Mouse (Mus musculus) left cerebral cortex, postnatal 14 days (tissue): ENCODE measurements at regions not wholly inside any gene's neighbourhood (a gene's known extent, or its start where the extent isn't known, plus 50 kb on each side); places are given as distances from the start of the nearest gene placed in this dataset.

Experiments used
- DNase-seq, 2 experiments: peaks; one replicate each; pipeline ENCODE4 v3.0.0; 2021 to 2022; ENCODE audit warnings: low spot score in 2 of 2, mixed read lengths in 1 of 2
- intact Hi-C: fragments of 180-260 bp; cut with DNase I; formaldehyde crosslinking; loops from one replicate; pipeline ENCODE4 v1.15.1; 2025

DNA sequence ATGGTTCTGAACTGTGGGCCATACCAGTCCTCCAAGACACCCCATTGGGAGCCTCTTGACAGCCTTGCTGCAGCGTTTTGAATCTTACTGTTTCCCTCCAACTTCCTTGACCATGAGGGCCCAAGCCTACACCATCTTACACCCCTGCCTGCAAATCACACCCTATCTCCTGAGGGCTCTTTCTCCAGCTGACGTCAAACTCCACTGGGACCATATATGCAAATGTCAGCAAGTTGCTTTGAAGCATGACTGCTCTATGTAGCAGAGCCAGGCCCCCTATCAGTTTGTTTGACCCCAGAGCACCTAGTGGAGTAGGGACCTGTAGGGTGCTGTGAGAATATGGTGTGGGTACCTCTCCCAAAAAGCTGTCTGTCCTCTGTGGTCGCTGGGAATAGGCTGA, 172.8 kb downstream of the Ttc8 start:
- intact Hi-C loops = loop anchor here (10.0 kb wide), 4 partner anchors 302 to 772 kb away; no protein-coding TSS in a partner anchor
- DNase-seq = no peak

DNA sequence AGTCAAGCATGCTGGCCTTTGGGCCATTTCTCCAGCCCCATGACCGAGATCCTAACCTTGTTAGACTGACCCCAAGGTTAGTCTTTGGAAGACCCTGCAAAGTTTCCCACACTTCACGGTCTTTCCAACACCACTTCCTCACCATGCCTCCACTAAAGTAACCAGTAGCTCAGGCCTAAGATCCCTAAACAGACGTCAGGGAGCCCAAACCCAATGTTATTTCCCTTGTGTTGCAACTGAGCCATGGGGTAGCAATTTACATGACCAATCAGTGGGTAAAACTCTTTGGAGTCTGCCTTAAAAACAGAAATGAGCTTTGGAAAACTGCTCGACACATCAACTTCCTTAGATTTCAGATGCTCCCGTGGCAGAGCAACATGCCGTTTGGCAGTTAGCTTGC, 173.6 kb downstream of the Ttc8 start:
- intact Hi-C loops = loop anchor here (10.0 kb wide), 4 partner anchors 301 to 771 kb away; no protein-coding TSS in a partner anchor
- DNase-seq = no peak

DNA sequence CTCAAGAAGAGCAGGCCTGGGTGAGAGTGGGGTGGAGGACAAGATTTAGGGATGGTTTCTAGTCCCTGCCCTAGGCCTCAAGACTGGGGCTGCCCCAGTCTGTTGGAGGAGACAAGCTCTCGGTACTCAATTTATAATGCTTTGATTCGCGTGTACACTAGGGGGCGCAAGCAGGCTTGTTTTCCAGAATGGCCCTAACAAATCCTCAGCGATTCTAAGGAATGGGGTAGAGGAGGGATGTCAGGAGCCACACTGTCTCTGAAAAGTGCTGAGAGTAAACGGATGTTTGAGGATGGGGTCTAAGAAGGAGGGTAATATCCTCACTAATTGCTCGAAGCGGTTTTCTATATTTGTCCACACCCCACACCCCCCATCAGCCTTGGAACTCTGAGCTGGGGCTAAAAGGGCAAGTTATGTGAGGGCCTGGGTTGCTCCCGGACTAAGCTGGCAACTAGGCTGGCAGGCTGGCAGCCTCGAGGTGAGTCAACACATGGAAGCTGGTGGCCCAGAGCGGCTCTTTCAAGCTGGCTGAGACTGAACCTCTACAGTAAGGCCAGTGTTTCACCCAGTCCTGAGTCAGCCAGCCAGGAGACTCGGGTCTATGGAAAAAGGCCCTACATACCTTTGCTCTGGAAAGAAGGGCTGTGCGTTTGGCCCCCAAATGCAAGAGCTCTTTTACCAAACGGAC, 176.7 kb downstream of the Ttc8 start:
- peak; percentile 93 to 95 for DNase-seq
- intact Hi-C loops = loop anchor here (5.0 to 10.0 kb wide), 5 partner anchors 298 to 768 kb away; no protein-coding TSS in a partner anchor

DNA sequence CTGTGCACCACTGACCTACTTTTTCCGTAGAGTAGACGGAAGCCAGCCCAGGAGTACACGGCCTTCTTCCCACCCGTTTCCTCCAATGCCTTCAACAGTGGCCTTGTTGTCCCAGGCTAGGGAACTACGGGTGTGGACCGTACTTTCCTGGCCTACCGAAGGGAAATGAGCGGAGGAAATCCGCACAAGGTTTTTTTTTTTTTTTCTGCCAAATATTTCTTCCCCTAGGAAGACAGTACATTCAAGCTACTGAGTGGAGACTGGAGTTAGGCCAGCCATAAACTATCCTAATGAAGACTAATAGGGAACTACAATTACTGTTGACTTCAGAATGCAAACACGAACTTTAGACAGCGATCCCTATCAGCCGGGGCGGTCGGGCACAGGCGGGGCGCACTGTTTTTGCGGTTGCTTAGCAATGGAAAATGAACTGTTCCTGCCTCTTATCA, 177.3 kb downstream of the Ttc8 start:
- no peak for DNase-seq

DNA sequence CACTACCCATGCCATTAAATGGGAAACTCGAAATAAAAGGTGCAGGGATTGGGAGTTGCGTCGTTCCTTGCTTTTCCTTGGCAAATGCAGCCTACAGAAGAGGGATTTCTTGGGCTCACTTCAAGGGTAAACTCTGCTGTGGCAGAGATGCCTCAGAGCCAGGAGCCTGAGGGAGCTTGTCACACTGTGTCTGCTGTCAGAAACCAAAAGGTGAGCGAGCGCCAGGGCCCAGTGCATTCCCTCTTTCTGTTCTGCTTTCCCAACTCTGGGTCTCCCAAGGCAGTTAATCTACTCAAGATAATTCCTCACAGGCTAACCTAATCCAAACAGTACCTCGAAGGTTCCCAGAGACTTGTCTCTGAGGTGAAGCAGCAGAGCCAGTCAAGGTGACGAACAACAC, 179.5 kb downstream of the Ttc8 start:
- intact Hi-C loops = loop anchor here (5.0 to 10.0 kb wide), 5 partner anchors 295 to 765 kb away; no protein-coding TSS in a partner anchor
- no peak for DNase-seq

More for the DNA sequence above, 177.3 kb downstream of the Ttc8 start:
- intact Hi-C loops = loop anchor here (5.0 to 10.0 kb wide), 5 partner anchors 297 to 767 kb away; no protein-coding TSS in a partner anchor

DNA sequence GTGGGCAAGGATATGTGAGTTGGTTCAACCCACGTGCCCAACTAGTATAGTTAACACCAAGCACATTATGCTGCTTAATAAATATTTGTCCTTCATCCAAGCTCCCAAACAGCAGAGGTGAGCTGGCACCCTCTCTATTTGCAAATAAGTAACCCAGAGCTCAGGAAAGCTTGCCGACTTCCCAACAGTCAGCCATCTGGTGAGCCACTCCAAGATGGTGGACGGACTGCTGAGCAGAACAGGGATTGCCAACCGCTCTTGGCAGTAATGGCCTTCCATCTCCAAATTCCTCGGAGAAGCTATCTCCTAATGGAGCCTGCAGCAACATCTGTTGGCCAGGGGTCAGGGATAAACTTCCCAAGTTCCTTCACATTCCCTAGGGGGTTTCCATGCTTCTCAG, 188.2 kb downstream of the Ttc8 start:
- no peak for DNase-seq
- intact Hi-C loops = no loop called here

DNA sequence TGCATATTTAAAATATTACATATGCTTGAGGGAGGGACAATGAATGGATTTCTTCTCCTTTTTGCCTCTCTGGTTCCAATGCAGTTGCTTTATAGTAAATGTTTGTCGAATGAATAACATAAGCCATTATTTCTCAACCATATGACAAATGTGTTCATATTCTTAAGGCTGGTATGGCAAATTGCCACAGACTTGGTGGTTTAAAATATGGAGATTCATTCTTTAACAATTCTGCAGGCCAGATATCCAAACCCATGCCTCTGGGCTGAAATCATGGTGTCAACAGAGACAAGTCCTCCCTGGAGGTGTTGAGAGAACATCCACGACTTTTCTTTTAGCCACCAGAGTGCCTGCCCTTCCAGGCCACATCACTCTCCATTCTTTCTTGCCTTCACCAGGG, 193.4 kb downstream of the Ttc8 start:
- no peak for DNase-seq
- intact Hi-C loops = no loop called here

DNA sequence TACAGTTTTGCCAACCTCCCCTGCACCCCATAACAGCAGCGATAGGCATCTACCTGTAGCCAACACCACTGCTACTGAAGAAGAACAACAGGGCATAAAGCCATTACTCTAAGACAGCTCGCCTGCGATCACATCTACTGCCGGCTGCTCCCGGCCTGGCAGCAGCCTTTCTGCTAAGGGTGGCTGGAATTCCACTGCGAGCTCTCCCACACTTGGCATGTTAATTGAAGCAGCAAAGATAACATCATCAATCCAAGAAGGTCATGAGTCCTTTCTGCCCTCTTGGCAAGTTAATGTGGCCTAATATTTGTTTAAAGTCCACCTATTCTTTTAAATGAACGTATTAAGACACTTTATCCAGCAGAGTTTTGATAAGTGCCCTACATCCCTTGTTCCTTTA, 196.1 kb downstream of the Ttc8 start:
- DNase-seq = no peak
- intact Hi-C loops = no loop called here

DNA sequence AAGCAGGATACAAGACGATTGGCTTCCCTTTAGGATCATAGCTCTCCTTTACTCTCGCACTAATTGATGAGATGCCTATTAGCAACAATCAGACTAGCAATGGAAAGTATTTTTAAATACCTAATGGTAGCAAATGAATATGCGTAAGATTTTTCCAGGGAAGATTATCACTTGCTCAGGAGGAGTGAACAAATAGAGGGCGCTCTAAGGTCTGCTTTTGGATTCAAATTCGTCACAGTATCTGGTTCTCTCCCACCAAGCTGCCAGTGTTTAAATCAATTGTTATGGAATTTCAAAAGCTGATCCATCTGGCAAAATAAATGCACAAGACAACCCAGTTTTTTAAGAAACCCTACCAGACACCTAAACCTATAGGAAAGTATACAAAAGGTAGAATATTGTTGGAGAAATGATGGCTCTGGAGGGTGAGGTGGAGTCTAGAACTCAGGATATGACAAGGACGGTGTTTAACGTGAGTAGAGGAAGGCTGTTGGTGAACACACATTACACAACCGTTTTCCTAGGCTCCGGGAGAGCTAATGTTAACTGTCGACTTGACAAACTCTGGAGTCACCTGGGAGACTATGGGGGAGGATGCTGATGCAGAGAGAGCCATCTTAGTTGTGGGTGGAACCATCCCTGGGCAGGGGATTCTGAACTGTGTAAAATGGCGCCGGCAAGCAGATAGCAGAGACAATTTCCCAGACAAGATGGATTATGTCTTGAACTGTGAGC, 198.2 kb downstream of the Ttc8 start:
- DNase-seq = no peak
- intact Hi-C loops = no loop called here

DNA sequence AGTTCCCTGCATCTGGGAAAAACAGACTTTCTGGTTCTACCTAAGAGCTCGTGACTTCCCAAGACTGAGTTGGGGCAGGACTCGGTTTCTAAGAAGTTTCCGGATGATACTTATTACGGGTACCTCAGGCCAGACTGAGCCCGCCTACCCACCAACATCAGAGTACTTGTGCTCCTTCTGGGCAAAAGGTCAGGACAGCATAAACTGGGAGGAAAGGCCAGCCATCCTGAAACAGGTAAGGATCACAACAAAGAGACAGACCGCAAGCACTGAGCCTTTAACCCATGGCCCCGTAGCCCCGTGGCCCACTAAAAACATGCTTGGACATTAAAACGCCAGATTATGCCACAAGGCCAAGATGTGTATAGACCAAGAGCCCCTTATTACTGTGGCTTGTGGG, 199.6 kb downstream of the Ttc8 start:
- intact Hi-C loops = no loop called here
- DNase-seq = no peak

DNA sequence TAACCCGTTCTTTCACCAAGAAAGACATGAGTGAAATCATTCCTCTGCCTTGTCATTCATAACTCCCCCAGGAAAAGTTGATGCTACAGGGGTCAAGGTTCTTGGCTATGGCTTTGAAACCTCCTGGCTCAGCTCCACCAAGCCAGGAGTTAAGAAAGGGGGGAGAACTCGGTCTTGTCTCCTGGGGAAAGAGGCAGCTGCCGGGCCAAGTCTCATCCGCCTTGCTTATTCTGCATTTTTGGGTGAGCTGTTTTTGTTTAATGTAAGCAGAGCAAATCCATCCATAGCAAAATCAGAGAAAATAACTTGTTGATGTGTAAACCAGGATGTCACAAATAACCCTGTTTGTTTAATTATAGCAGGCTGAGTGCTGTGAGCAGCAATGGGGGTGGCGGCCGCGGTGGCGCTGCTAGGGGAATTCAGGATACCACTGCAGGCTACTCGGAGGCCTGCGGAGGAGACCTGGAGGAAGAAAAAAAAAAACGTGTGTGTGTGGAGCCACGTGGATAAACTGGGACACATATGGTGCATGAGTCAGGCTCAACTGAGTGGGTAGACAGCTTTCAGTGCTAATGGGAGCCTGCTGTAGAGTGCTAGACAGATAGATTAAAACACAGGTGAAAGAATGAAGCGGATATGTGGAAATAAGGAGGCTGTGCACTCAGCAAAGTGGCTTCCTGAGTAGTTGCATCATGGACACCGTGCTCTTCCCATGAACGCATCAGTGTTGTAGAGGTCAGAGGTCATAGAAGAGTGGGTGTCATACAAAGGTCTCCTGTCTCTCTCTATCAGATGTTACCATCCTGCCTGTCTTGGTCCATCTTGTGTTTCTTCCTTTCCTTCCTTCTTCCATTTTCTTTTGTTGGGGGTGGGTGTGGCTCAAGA, 203.5 kb downstream of the Ttc8 start:
- DNase-seq = peak; percentile 75 to 83
- intact Hi-C loops = no loop called here

DNA sequence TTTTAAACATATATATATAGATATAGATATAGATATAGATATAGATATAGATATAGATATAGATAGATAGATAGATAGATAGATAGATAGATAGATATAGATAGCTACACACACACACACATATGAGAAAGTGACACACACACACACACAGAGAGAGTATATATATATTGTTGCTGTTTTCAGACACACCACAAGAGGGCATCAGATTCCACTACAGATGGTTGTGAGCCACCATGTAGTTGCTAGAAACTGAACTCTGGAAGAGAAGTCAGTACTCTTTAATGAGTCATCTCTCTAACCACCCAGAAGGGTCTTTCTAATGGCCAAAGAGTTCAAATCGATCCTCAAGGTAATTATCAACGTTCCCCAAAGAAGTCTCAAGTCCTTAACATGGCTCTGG, 205.8 kb downstream of the Ttc8 start:
- no peak for DNase-seq
- intact Hi-C loops = no loop called here
